Mouse (Mus musculus): ENCODE data around the gene 8030474K03Rik. TPM values are rescaled to one million over a fixed set of nuclear protein-coding genes. Genes with fewer than 3 reads are reported as not detected.
"Not testable (repeated sequence)": the region's sequence is repeated elsewhere in the genome, so short reads cannot be mapped to it uniquely, and the experiment has no call there.

The 8030474K03Rik gene
- not detected in 2 replicates for total RNA-seq (2015; ENCODE audit: low replicate concordance)
- total RNA-seq (2017; ENCODE audit: low replicate concordance): not detected in 2 replicates

- no peak for ATAC-seq (replicated peaks; ENCODE audit: low FRiP score, poor library complexity, severe bottlenecking)
Observed at GRCm38 (mm10) chrX:101794342-101794741, at the start of gene 8030474K03Rik, which contains the start of gene Gm4779. TSS of gene 8030474K03Rik (plus strand) at chrX:101794656. TSS of gene Gm4779 (minus strand) at chrX:101794423.

DNA sequence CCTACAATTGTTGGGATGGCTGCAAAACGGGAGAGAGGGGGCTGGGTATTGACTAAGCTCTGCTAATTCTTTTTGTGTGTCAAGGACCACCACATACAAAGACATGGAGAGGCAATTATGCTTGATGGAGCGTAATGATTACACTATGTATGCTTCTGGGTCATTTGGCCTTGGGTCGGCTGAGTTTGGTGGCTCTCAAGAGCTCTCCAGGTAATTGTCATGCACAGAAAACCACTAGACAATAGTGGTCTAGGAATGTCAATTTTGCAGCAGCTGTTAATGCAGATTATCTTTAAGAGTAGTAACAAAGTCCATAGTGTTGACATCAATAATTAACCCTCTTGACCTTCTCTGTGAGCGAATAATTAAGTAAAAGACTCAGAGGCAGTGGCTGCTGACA, 44.3 kb upstream of the 8030474K03Rik start:
- no peak for ATAC-seq (replicated peaks; ENCODE audit: low FRiP score, poor library complexity, severe bottlenecking)

- no peak for ATAC-seq (replicated peaks; ENCODE audit: low FRiP score, poor library complexity, severe bottlenecking)
Observed at GRCm38 (mm10) chrX:101754478-101754877, 40.0 kb upstream of the 8030474K03Rik start.

DNA sequence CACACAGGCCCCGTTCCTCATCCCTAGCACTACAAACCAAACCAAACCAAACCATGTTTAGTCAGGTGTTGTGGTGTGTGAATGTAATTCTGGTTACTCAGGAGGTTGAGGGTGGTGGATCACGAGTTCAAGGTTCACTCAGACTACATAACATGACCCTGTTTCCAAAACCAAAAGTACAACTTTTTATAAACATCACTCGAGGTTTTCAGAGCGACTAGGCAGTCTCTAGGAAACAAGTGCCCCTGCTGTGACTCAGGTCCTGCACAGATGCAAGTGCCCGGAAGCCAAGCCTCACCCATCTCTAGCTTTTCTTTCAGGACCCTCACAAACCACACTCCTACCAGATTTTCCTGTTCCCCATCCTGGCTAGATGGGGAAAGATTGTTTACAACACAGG, 29.8 kb upstream of the 8030474K03Rik start:
- no peak for ATAC-seq (replicated peaks; ENCODE audit: low FRiP score, poor library complexity, severe bottlenecking)

DNA sequence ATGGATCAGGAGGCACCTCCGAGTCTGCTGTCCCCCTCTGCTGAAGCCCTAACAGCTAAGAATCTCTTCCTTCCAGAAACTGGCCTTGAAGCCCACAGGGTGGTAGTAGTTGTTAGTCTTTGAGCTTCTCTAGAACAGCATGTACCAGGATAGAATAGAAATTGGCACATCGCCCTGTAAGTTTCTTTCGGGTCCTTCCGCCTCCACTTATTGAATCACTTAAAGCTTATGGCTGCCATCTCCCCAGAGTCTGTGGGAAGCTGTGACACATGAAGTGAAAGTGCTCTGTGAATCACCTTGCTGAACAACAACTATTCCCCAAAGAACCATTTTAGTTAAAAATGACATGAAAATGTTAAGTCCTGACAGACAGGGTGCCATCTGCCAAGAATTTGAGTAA, 29.3 kb upstream of the 8030474K03Rik start:
- ATAC-seq (replicated peaks; ENCODE audit: low FRiP score, poor library complexity, severe bottlenecking): no peak

DNA sequence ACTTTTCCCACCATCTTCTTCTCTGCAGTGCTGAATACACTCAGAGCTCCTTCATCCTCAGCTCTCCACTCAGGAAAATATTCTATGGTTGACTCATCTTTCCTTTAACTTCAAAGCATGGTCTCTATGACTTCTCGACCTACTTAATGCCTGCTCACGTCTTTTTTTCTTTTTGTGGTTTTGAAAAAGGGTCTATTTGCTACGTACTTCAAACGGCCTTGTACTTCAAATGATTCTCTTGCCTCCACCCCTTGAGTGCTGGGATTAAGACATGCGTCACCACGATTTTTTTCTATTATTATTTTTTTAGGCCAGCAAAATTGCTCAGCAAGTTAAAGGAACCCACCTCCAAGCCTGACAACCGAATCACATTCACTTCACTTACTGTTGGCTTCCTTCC, 27.2 kb upstream of the 8030474K03Rik start:
- ATAC-seq (replicated peaks; ENCODE audit: low FRiP score, poor library complexity, severe bottlenecking): no peak

- ATAC-seq (replicated peaks; ENCODE audit: low FRiP score, poor library complexity, severe bottlenecking): no peak
Observed at GRCm38 (mm10) chrX:101769478-101769877, 25.0 kb upstream of the 8030474K03Rik start.

GRCm38 (mm10) chrX:101770307-101770706, 24.1 kb upstream of the 8030474K03Rik start:
- no peak for ATAC-seq (replicated peaks; ENCODE audit: low FRiP score, poor library complexity, severe bottlenecking)

- no peak for ATAC-seq (replicated peaks; ENCODE audit: low FRiP score, poor library complexity, severe bottlenecking)
Observed at GRCm38 (mm10) chrX:101772035-101772434, 22.4 kb upstream of the 8030474K03Rik start.

DNA sequence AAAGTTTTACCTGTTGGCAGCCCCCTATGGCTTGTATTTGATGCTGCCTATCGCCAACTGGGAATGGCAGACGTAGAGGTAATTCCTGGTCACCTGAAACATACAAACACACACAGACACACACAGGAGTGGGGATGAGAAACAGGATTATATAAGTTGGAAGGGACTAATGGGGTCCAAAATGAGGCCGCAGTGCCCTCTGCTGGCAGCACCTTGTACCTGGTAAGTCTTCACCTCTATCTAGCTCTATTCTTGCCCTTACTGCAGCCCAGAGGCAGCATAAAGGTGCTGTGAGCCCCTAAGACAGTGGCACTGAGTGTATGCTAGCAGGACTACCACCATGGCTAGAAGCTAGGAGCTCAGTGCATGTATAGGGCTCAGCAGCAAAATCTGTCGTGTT, 2.9 kb upstream of the 8030474K03Rik start:
- ATAC-seq (replicated peaks; ENCODE audit: low FRiP score, poor library complexity, severe bottlenecking): no peak

DNA sequence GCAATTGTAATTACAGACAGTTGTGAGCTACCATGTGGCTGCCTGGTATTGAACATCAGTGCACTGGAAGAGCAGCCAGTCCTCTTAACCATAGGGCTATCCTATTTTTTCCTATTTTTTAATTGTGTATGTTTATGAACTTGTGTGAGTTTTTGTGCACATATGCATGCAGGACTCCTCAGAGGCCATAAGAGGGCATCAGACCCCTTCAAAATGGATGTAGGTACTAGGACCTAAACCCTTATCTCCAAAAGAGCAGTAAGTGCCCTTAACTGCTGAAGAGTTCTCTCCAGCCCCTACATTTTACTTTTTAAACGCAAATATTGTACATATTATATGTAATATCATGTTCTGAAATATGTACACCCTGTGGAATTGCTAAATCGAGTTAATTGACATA, 11.1 kb downstream of the 8030474K03Rik start:
- no peak for ATAC-seq (replicated peaks; ENCODE audit: low FRiP score, poor library complexity, severe bottlenecking)

DNA sequence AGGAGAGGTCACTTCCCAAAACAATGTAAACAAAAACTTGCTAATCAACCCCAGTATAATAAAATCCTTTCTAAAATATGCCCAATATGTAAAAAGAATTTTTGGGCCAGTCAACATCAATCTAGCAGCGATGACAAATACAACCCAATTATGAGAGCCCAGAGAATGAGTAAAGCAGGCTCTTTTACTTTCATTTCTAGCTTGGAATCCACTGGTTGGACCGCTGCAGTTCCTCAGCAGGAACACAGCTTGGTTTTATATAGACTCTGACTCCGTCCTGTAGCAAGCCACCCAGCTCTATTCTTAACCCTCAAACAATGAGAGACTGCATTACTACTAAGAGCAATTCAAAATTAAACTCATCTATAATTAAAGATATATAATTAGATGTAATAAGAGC, 17.3 kb downstream of the 8030474K03Rik start:
- ATAC-seq (replicated peaks; ENCODE audit: low FRiP score, poor library complexity, severe bottlenecking): no peak

DNA sequence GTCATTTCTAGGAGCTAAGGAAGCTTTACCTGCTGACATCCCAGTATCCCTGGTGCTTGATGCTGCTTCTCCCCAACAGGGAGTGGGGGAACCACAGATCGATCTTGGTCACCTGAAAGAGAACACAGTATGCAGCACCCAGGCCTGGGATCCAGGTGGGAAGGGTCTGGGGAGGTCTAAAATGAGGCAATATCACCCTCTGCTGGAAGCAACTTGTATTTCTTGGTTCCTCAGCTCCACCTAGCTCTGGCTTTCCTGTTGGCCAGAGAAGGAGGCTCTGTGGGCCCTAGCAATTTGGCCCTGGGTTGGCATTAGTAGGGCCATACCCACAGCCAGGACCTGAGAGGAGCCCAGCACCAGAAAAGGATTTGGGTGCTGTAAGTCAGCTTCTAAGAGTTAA, 24.7 kb downstream of the 8030474K03Rik start:
- ATAC-seq (replicated peaks; ENCODE audit: low FRiP score, poor library complexity, severe bottlenecking): no peak

GRCm38 (mm10) chrX:101819980-101820379, 25.5 kb downstream of the 8030474K03Rik start:
- ATAC-seq (replicated peaks; ENCODE audit: low FRiP score, poor library complexity, severe bottlenecking): not testable (repeated sequence)

DNA sequence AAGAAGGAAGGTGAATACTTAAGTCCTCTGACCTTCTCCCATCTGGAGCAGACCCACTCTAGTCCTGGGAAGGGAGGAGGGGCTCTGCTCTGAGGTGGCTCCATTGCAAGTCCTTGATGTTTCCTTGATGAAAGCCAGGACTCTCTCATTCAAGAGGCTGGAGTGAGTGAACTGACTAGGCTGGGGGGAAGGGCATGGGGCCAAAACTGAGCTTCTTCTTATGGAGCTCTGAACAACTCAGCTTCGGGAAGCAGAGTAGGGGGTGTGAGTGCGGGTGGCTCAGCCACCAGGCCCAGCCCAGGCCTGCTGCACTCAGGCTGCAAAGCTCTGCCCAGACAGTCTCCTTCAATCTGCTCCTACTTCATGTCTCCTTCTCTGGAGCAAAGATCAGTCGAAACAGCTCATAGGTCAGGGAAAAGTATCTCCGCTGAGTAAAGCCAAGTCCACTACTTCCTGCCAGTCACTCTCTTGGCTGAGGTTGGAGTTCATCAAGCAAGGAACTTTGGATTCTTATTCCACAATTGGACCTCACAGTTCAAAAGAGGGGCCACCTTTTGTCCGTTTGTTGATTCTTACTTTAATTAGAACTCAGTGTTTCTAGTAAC, 52.8 kb downstream of the 8030474K03Rik start:
- no peak for ATAC-seq (replicated peaks; ENCODE audit: low FRiP score, poor library complexity, severe bottlenecking)

Other genes starting within 250 kb of the 8030474K03Rik start
- 594 and 651 TPM in 2 replicates for gene Ogt, start 154.6 kb upstream of the 8030474K03Rik start, total RNA-seq (2015; ENCODE audit: low replicate concordance)
- gene Ogt, start 154.6 kb upstream of the 8030474K03Rik start, total RNA-seq (2017; ENCODE audit: low replicate concordance): 467 and 535 TPM in 2 replicates
- gene Cxcr3, start 60.4 kb upstream of the 8030474K03Rik start, total RNA-seq (2015; ENCODE audit: low replicate concordance): 0.63 and 4.2 TPM in 2 replicates
- 1.7 TPM in 1 of 2 replicates, not detected in the other for gene Cxcr3, start 60.4 kb upstream of the 8030474K03Rik start, total RNA-seq (2017; ENCODE audit: low replicate concordance)
- not detected in 2 replicates for gene Gm4779, start 233 bp upstream of the 8030474K03Rik start, total RNA-seq (2015; ENCODE audit: low replicate concordance)
- not detected in 2 replicates for gene Gm4779, start 233 bp upstream of the 8030474K03Rik start, total RNA-seq (2017; ENCODE audit: low replicate concordance)
- gene Nhsl2, start 54.7 kb downstream of the 8030474K03Rik start, total RNA-seq (2015; ENCODE audit: low replicate concordance): 12.5 and 31.3 TPM in 2 replicates
- 5.8 and 6.0 TPM in 2 replicates for gene Nhsl2, start 54.7 kb downstream of the 8030474K03Rik start, total RNA-seq (2017; ENCODE audit: low replicate concordance)